Mouse (Mus musculus) testis, postnatal 10 days (tissue): ENCODE data around the gene Smco2.

Experiments
- DNase-seq: peaks from one replicate; pipeline ENCODE4 v3.0.0; 2021; ENCODE audit warnings: low spot score

Gene Smco2

GRCm38 (mm10) chr6:146901929-146902328 is 52.0 kb downstream of the Smco2 start:
- DNase-seq: no peak

- no peak for DNase-seq
Observed at GRCm38 (mm10) chr6:146903632-146904031, 53.7 kb downstream of the Smco2 start.

- no peak for DNase-seq
Observed at GRCm38 (mm10) chr6:146904707-146905106, 54.8 kb downstream of the Smco2 start.

GRCm38 (mm10) chr6:146906000-146906786 is 56.3 kb downstream of the Smco2 start:
- no peak for DNase-seq

GRCm38 (mm10) chr6:146907061-146907794 is 57.3 kb downstream of the Smco2 start:
- no peak for DNase-seq

- DNase-seq: no peak
Observed at GRCm38 (mm10) chr6:146907795-146908190, 57.9 kb downstream of the Smco2 start.

- DNase-seq: no peak
Observed at GRCm38 (mm10) chr6:146908801-146909200, 58.9 kb downstream of the Smco2 start.

- no peak for DNase-seq
Observed at GRCm38 (mm10) chr6:146909725-146910489, 60.0 kb downstream of the Smco2 start.

GRCm38 (mm10) chr6:146910801-146911200 is 60.9 kb downstream of the Smco2 start:
- no peak for DNase-seq

GRCm38 (mm10) chr6:146912835-146913488 is 63.1 kb downstream of the Smco2 start:
- no peak for DNase-seq

- no peak for DNase-seq
Observed at GRCm38 (mm10) chr6:146913489-146914198, 63.7 kb downstream of the Smco2 start.

GRCm38 (mm10) chr6:146915808-146916207 is 65.9 kb downstream of the Smco2 start:
- DNase-seq: no peak

GRCm38 (mm10) chr6:146917396-146917795 is 67.5 kb downstream of the Smco2 start:
- DNase-seq: no peak

- no peak for DNase-seq
Observed at GRCm38 (mm10) chr6:146918341-146918740, 68.4 kb downstream of the Smco2 start.
